ENCODE assay signal across 22 mouse cellular contexts in the genomic region with DNA sequence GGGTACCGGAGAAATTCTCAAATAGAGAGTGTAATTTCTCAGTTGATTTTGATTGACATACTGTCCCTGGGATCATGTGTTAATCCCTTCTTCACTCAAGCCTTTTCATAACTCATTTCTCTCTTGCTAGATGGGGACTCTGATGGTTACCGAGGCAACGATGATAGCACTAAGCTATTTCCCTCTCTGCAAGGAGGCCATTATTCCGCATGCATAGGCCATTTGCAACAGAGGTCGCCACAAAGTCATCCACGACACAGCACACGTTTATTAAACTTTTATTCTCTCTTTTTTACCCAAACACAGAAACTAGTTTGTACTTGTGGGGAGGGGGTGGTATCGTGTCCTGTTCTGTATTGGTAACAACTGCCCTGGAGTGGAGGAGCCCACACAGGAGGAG. TPM values are rescaled to one million over a fixed set of nuclear protein-coding genes. Genes with fewer than 3 reads are reported as not detected.
DNase-seq lines count a peak whose midpoint lies in the region; ATAC-seq and TF ChIP-seq lines count a peak whose summit lies in the region.
"Had no signal": no experiment of that assay in that cellular context is flagged by ENCODE, and none has a peak within 500 bp of the region (broad histone marks: within the 10 kb centered on the region; RNA-seq: fewer than 3 reads in every experiment).

No protein-coding gene starts in this region.

- peaks cover 34% of the 10 kb centered on the region for H3K27me3 ChIP-seq in hindbrain, embryonic 16.5 days (replicated peaks; ENCODE audit: control insufficient read depth, insufficient read depth, low read length)
- H3K27me3 ChIP-seq in midbrain, embryonic 16.5 days (ENCODE audit: control insufficient read depth, insufficient read depth, low read depth, low read length) = peaks cover 20% of the 10 kb centered on the region

- no peak overlapping the region for H3K27ac ChIP-seq in hindbrain, embryonic 16.5 days (ENCODE audit: low read depth, low read length)
- H3K27ac ChIP-seq in midbrain, embryonic 16.5 days (ENCODE audit: low read length) = no peak overlapping the region
- H3K27ac ChIP-seq: embryonic facial prominence, embryonic 15.5 days; heart, embryonic 13.5 days; hindbrain, embryonic 15.5 days; liver, embryonic 14.5 days; neural tube, embryonic 12.5 days had no signal

- 0 out of 2 replicates have a peak, but pooled peaks have one; percentile 44 for ATAC-seq in hindbrain, embryonic 16.5 days
- ATAC-seq in midbrain, embryonic 16.5 days = peak; percentile 57; the same call in 1 of the 2 replicates
- ATAC-seq: CD4-positive, CD25-positive, alpha-beta regulatory T cell, adult 4 months; lung, postnatal 0 days had no signal

- DNase-seq in brain, embryonic 14.5 days (ENCODE audit: low read depth) = peak; percentile 80
- DNase-seq in embryo, embryonic 9.5 days (ENCODE audit: extremely low spot score) = peak; percentile 34
- no peak for DNase-seq in urinary bladder, postnatal 14 days (ENCODE audit: low spot score)
- no peak for DNase-seq in heart, adult 9 months (ENCODE audit: low spot score in 2 of 2)
- no peak for DNase-seq in ovary, adult 18-20 months (ENCODE audit: low spot score)
- DNase-seq: adrenal gland, postnatal 25 days; cerebellum, postnatal 14 days; gastrocnemius, postnatal 36 days; kidney, adult 8-10 months; kidney, postnatal 36 days; thymus, adult 18-20 months had no signal

- H3K9me3 ChIP-seq in hindbrain, embryonic 16.5 days (ENCODE audit: control insufficient read depth, low read length) = no peaks in the 10 kb centered on the region
- no peaks in the 10 kb centered on the region for H3K9me3 ChIP-seq in midbrain, embryonic 16.5 days (replicated peaks; ENCODE audit: control insufficient read depth, low read length, poor library complexity, severe bottlenecking)
- H3K9me3 ChIP-seq: embryonic facial prominence, embryonic 15.5 days; heart, embryonic 13.5 days; hindbrain, embryonic 15.5 days; megakaryocyte, embryonic 14.5 days; neural tube, embryonic 12.5 days had no signal

- no peak overlapping the region for H3K4me3 ChIP-seq in hindbrain, embryonic 16.5 days (ENCODE audit: low read length)
- H3K4me3 ChIP-seq in midbrain, embryonic 16.5 days (ENCODE audit: low read depth, low read length) = no peak overlapping the region
- H3K4me3 ChIP-seq: embryonic facial prominence, embryonic 15.5 days; heart, embryonic 13.5 days; hindbrain, embryonic 15.5 days; megakaryocyte, embryonic 14.5 days; neural tube, embryonic 12.5 days had no signal

- WGBS in hindbrain, embryonic 16.5 days = 2% methylated on average over 8 of the region's 8 CpGs
- 3% methylated on average over 8 of the region's 8 CpGs for WGBS in midbrain, embryonic 16.5 days

- TF ChIP-seq CTCF in brain, embryonic 14.5 days (IDR thresholded peaks at IDR 0.05; ENCODE audit: borderline replicate concordance, extremely low read depth, insufficient read depth, insufficient read length) = no peak

- no peak for TF ChIP-seq POLR2A in brain, embryonic 14.5 days (IDR thresholded peaks at IDR 0.05; ENCODE audit: borderline replicate concordance, extremely low read depth, insufficient read depth, insufficient read length, poor library complexity, severe bottlenecking)

- no peak overlapping the region for H3K9ac ChIP-seq in hindbrain, embryonic 16.5 days (ENCODE audit: low read depth, low read length)
- no peak overlapping the region for H3K9ac ChIP-seq in midbrain, embryonic 16.5 days (ENCODE audit: low read depth, low read length)
- H3K9ac ChIP-seq: embryonic facial prominence, embryonic 15.5 days; heart, embryonic 13.5 days; hindbrain, embryonic 15.5 days; liver, embryonic 14.5 days; neural tube, embryonic 12.5 days had no signal

- peaks cover 2% of the 10 kb centered on the region; the same call in 1 of the 2 replicates for H3K4me1 ChIP-seq in hindbrain, embryonic 16.5 days (ENCODE audit: control insufficient read depth, insufficient read depth, low read depth, low read length)
- peaks cover 19% of the 10 kb centered on the region for H3K4me1 ChIP-seq in midbrain, embryonic 16.5 days (ENCODE audit: control insufficient read depth, insufficient read depth, low read length)

- no peak overlapping the region for H3K4me2 ChIP-seq in hindbrain, embryonic 16.5 days (ENCODE audit: low read length)
- no peak overlapping the region for H3K4me2 ChIP-seq in midbrain, embryonic 16.5 days (ENCODE audit: low read length)
- H3K4me2 ChIP-seq: embryonic facial prominence, embryonic 15.5 days; heart, embryonic 13.5 days; hindbrain, embryonic 15.5 days; neural tube, embryonic 12.5 days had no signal

- no peaks in the 10 kb centered on the region for H3K36me3 ChIP-seq in hindbrain, embryonic 16.5 days (ENCODE audit: control insufficient read depth, insufficient read depth, low read length)
- H3K36me3 ChIP-seq in midbrain, embryonic 16.5 days (ENCODE audit: control insufficient read depth, insufficient read depth, low read length) = no peaks in the 10 kb centered on the region
- H3K36me3 ChIP-seq: embryonic facial prominence, embryonic 15.5 days; heart, embryonic 13.5 days; hindbrain, embryonic 15.5 days; neural tube, embryonic 12.5 days had no signal

RNA-seq across cellular contexts. Expression of a gene that starts 8.0 kb away (rescaled TPM):
- 12.4 and 29.4 TPM in 2 replicates for polyA plus RNA-seq in brain, embryonic 14.5 days (2012; rRNA removed)
- 27.2 and 33.8 TPM in 2 replicates for polyA plus RNA-seq in hindbrain, embryonic 16.5 days (2015; fragmentation: Nextera tagmentation; extraction: Ambion mirVana)
- 84.5 and 92.5 TPM in 2 replicates for polyA plus RNA-seq in midbrain, embryonic 16.5 days (2015; fragmentation: Nextera tagmentation; extraction: Ambion mirVana)
- polyA plus RNA-seq: frontal cortex, adult 2 months had no signal

RNA-seq across cellular contexts. Expression of a gene that starts 8.5 kb away (rescaled TPM):
- polyA plus RNA-seq in brain, embryonic 14.5 days (2012; rRNA removed) = 1.0 and 1.3 TPM in 2 replicates
- polyA plus RNA-seq in hindbrain, embryonic 16.5 days (2015; fragmentation: Nextera tagmentation; extraction: Ambion mirVana) = 0.35 and 1.1 TPM in 2 replicates
- polyA plus RNA-seq in midbrain, embryonic 16.5 days (2015; fragmentation: Nextera tagmentation; extraction: Ambion mirVana) = 2.3 and 4.0 TPM in 2 replicates
- polyA plus RNA-seq: frontal cortex, adult 2 months; heart, embryonic 13.5 days; liver, embryonic 14.5 days; lung, postnatal 0 days had no signal

RNA-seq across cellular contexts. Expression of a gene that starts 16.8 kb away (rescaled TPM):
- 1.6 and 2.6 TPM in 2 replicates for polyA plus RNA-seq in brain, embryonic 14.5 days (2012; rRNA removed)
- polyA plus RNA-seq in hindbrain, embryonic 16.5 days (2015; fragmentation: Nextera tagmentation; extraction: Ambion mirVana) = 0.28 and 0.47 TPM in 2 replicates
- polyA plus RNA-seq in midbrain, embryonic 16.5 days (2015; fragmentation: Nextera tagmentation; extraction: Ambion mirVana) = 1.1 and 1.6 TPM in 2 replicates
- polyA plus RNA-seq: frontal cortex, adult 2 months; liver, embryonic 14.5 days; lung, postnatal 0 days had no signal

Comparison
In these comparisons a context has a peak if more than half of its experiments do, and no peak if none do; other contexts are left out.
1. DNase-seq: peak in brain, embryonic 14.5 days (single experiment) and embryo, embryonic 9.5 days (single experiment); none in urinary bladder, postnatal 14 days (single experiment), heart, adult 9 months (0 of 2) and ovary, adult 18-20 months (single experiment).